Mouse (Mus musculus) layer of hippocampus, postnatal 14 days (tissue): ENCODE data around the gene Fbxo9. TPM values are rescaled to one million over a fixed set of nuclear protein-coding genes. Genes with fewer than 3 reads are reported as not detected.
A peak's percentile ranks its signal among the peaks of the same experiment; 100 is the strongest.

Source experiments
- DNase-seq, 2 experiments: peaks; one replicate each; pipeline ENCODE4 v3.0.0; 2021 to 2022; ENCODE audit warnings: low spot score in 2 of 2, mixed read lengths in 1 of 2
- total RNA-seq, 2 experiments: library from RNA; stranded (reverse); gene quantifications; 2 replicates each; pipeline ENCODE4 v1.2.3; 2021

Fbxo9 gene
- total RNA-seq, 2 experiments from 2014 or later: 102 to 112 TPM

GRCm38 (mm10) chr9:78111456-78111855 lies 2.6 kb upstream of the Fbxo9 start:
- no peak for DNase-seq

- DNase-seq: no peak
These were observed 791 bp upstream of the Fbxo9 start for GRCm38 (mm10) chr9:78109656-78110055.

GRCm38 (mm10) chr9:78107912-78108795 lies 711 bp downstream of the Fbxo9 start:
- DNase-seq: peak; percentile 78 to 81

GRCm38 (mm10) chr9:78107582-78107911 lies 1.3 kb downstream of the Fbxo9 start:
- no peak for DNase-seq

- no peak for DNase-seq
These were observed 2.0 kb downstream of the Fbxo9 start for GRCm38 (mm10) chr9:78106821-78107220.

- DNase-seq: no peak
These were observed 3.3 kb downstream of the Fbxo9 start for GRCm38 (mm10) chr9:78105501-78105932.

GRCm38 (mm10) chr9:78104973-78105372 lies 3.9 kb downstream of the Fbxo9 start:
- no peak for DNase-seq

GRCm38 (mm10) chr9:78103965-78104560 lies 4.8 kb downstream of the Fbxo9 start:
- DNase-seq: no peak

- DNase-seq: no peak
These were observed 7.4 kb downstream of the Fbxo9 start for GRCm38 (mm10) chr9:78101431-78101830.

GRCm38 (mm10) chr9:78100956-78101355 lies 7.9 kb downstream of the Fbxo9 start:
- DNase-seq: no peak

GRCm38 (mm10) chr9:78096376-78096775 lies 12.5 kb downstream of the Fbxo9 start:
- no peak for DNase-seq

GRCm38 (mm10) chr9:78095686-78096085 lies 13.2 kb downstream of the Fbxo9 start:
- no peak for DNase-seq

GRCm38 (mm10) chr9:78090596-78090995 lies 18.3 kb downstream of the Fbxo9 start:
- DNase-seq: no peak

- DNase-seq: no peak
These were observed 19.0 kb downstream of the Fbxo9 start for GRCm38 (mm10) chr9:78089906-78090305.

- no peak for DNase-seq
These were observed 19.9 kb downstream of the Fbxo9 start for GRCm38 (mm10) chr9:78088971-78089370.

GRCm38 (mm10) chr9:78088521-78088920 lies 20.3 kb downstream of the Fbxo9 start:
- no peak for DNase-seq

GRCm38 (mm10) chr9:78087751-78088150 lies 21.1 kb downstream of the Fbxo9 start:
- no peak for DNase-seq

GRCm38 (mm10) chr9:78085722-78086287 lies 23.1 kb downstream of the Fbxo9 start:
- no peak for DNase-seq

GRCm38 (mm10) chr9:78084341-78084740 lies 24.5 kb downstream of the Fbxo9 start:
- DNase-seq: no peak

- DNase-seq: no peak
These were observed 27.0 kb downstream of the Fbxo9 start for GRCm38 (mm10) chr9:78081835-78082234.

- peak; percentile 18 to 21 for DNase-seq
These were observed 30.6 kb downstream of the Fbxo9 start for GRCm38 (mm10) chr9:78078240-78078639.

- no peak for DNase-seq
These were observed 33.6 kb downstream of the Fbxo9 start for GRCm38 (mm10) chr9:78075256-78075655.
